Mouse (Mus musculus) G1E (cell line): Measurements from ENCODE around the gene Ssu72.

ENCODE experiments used
- GATA1 ChIP-seq: IDR thresholded peaks from 2 replicates; pipeline ENCODE4 v1.6.1; 2012; ENCODE audit warnings: borderline replicate concordance, low read length, inconsistent platforms, mixed read lengths
- POLR2AphosphoS5 ChIP-seq: IDR thresholded peaks from 2 replicates; pipeline ENCODE4 v1.6.1; 2012; ENCODE audit warnings: low read depth, low read length, inconsistent platforms; ENCODE audit not compliant: insufficient replicate concordance

DNA sequence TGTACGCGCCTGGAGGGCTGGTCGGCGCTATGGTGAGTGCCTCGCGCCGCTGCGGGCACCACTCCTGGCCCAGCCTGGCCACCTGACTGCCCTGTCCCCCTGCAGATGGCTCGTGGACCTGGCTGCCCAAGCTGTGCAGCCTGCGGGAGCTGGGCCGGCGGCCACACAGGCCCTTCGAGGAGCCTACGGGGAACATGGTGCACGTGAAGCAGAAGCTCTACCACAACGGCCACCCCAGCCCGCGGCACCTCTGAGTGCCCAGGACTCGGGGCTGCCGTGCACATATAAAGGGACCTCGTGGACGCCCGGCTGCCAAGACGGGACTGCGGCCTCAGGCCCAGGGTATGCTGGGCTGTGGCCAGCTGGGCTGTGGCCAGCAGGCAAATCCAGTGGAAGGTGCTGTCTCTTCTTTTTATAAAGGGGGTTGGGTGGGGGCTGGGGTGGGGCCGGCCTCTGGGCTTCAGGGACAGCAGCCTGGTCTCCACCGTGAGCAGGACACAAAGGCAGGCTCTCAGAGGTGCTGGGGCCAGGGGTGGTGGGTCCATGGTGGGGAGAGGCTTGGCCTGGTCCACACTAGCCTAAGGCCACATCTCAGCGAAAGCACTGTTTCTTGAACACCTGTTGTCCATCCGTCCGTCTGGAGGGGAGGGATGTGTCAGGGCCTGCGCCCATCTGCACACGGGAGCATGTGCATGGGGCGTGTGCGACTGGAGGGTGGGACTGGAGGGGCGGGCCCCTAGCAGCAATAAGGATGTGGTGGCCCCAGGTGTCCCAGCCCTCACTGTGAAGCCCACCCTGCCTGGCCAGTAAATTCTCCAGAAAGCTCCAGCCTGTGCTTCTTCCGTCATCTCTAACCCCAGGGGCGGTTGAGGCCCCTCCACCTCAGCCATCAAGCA is 35.4 kb downstream of the Ssu72 start:
- TF ChIP-seq POLR2AphosphoS5 (no peak), GATA1 (no peak)
